Mouse (Mus musculus) erythroblast, embryonic 14.5 days (primary cell): ENCODE results near the gene Dscaml1.

Source experiments
- GATA1 ChIP-seq: IDR thresholded peaks from 2 replicates; pipeline ENCODE4 v1.6.1; 2012; ENCODE audit warnings: low read length, inconsistent platforms, mixed read lengths
- TAL1 ChIP-seq: IDR thresholded peaks from 3 replicates; pipeline ENCODE4 v1.6.1; 2012; ENCODE audit warnings: low read length, inconsistent platforms, mixed read lengths

- TF ChIP-seq GATA1 = no peak
- TF ChIP-seq TAL1 = no peak
These were observed 237.2 kb downstream of the Dscaml1 start for GRCm38 (mm10) chr9:45663386-45664315.
